Mouse (Mus musculus) limb, embryonic 10.5 days (tissue): Measurements from ENCODE around the gene Clmn. TPM values are rescaled to one million over a fixed set of nuclear protein-coding genes. Genes with fewer than 3 reads are reported as not detected.
"Not testable (repeated sequence)": the region's sequence is repeated elsewhere in the genome, so short reads cannot be mapped to it uniquely, and the experiment has no call there.

ENCODE experiments used
- DNase-seq: peaks from one replicate; pipeline ENCODE4 v3.0.0-alpha.2; 2017; ENCODE audit warnings: low spot score
- H3K27ac ChIP-seq: fragments of 300-500 bp; sonication (generic); 2 replicates; pipeline ENCODE4 v1.5.1; 2016; ENCODE audit warnings: mild to moderate bottlenecking
- H3K27me3 ChIP-seq: fragments of 300-500 bp; sonication (generic); 2 replicates; pipeline ENCODE4 v1.6.1; 2016; ENCODE audit warnings: low read depth, mild to moderate bottlenecking; ENCODE audit not compliant: poor library complexity, severe bottlenecking
- H3K36me3 ChIP-seq: fragments of 300-500 bp; sonication (generic); 2 replicates; pipeline ENCODE4 v1.6.1; 2016; ENCODE audit warnings: mild to moderate bottlenecking, moderate library complexity
- H3K4me1 ChIP-seq: fragments of 300-500 bp; sonication (generic); 2 replicates; pipeline ENCODE4 v1.6.1; 2016
- H3K4me3 ChIP-seq: fragments of 300-500 bp; sonication (generic); 2 replicates; pipeline ENCODE4 v1.5.1; 2016; ENCODE audit warnings: mild to moderate bottlenecking, moderate library complexity
- H3K9me3 ChIP-seq: fragments of 300-500 bp; sonication (generic); replicated peaks from 2 replicates; pipeline ENCODE4 v1.6.1; 2016; ENCODE audit warnings: mild to moderate bottlenecking
- WGBS: fragments of 180-500 bp; shearing (Covaris S2); methylation state at CpG from one replicate; pipeline ENCODE4 v1.1.7; 2016; 5-methylcytosine and 5-hydroxymethylcytosine counted together
- polyA plus RNA-seq: library from polyadenylated mRNA; unstranded; fragments of >200 nt; fragmentation: Nextera tagmentation; extraction: Ambion mirVana; gene quantifications from 2 replicates; pipeline ENCODE4 v1.2.1, GENCODE M21; 2016

Clmn gene
- polyA plus RNA-seq, 1 experiment from 2014 or later = 3.0 TPM

DNA sequence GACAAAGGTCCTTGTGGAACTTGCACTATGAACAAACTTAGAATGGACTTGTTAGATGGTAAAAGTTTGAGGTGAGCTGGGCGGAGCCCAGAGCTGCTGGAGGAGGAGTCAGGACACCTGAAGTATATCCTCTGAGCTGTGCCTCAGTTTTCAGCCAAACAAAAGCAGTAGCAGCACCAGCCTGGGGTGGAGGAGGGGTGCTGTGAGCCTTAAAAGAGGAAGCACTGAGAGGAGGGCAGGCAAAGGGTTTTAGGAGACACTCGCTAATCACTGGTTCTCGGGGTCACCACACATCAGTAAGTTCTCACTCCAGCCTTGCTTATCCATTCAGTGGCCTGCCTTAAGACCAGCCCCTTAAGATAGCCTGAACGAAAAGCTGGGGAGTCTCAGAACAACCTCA is 30.1 kb downstream of the Clmn start:
- WGBS = 54% methylated on average over 4 of the region's 4 CpGs
- Histone ChIP-seq H3K4me1 (peaks cover 40% of the 10 kb centered on the region), H3K36me3 (no peaks in the 10 kb centered on the region), H3K9me3 (no peaks in the 10 kb centered on the region), H3K4me3 (no peak overlapping the region), H3K27ac (no peak overlapping the region), H3K27me3 (no peaks in the 10 kb centered on the region)
- DNase-seq = no peak

DNA sequence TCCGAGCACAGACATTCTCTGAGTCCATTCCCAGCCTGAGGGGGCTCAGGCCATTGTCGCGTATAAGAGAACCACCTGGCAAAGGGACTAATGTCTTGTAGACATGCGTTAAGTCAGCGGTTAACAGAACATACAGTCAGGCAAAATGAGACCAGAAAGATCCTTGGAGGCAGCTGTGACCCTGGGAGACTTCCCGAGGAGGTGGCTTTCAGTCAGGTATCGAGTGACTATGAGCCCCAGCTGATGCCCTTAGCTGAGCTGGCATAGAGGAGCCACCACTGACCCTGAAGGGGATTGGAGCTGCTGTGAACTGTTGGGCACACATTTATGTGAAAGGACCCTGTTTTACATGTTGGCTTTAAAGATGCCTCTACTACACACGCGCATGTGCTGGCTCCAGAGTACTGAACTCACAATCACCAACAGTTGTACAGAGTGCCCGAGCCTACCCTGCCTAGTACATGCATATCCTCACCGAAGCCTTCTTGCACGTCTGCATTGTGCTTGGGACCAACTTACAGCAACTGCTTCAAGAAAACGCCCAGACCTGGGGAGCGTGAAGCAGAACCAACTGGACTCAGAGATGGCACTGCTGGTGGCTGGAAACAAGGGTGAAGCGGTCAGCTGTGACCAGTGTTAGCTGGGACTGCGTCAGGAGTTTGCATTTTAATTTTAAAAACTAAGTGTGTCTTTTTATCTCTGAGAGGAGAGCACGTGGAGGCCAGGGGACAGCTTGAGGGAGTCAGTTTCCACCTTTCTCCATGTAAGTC is 34.0 kb downstream of the Clmn start:
- Histone ChIP-seq H3K27ac (no peak overlapping the region), H3K27me3 (no peaks in the 10 kb centered on the region), H3K36me3 (no peaks in the 10 kb centered on the region), H3K9me3 (no peaks in the 10 kb centered on the region), H3K4me3 (no peak overlapping the region), H3K4me1 (peaks cover 43% of the 10 kb centered on the region)
- no peak for DNase-seq
- WGBS = 82% methylated on average over 17 of the region's 17 CpGs

DNA sequence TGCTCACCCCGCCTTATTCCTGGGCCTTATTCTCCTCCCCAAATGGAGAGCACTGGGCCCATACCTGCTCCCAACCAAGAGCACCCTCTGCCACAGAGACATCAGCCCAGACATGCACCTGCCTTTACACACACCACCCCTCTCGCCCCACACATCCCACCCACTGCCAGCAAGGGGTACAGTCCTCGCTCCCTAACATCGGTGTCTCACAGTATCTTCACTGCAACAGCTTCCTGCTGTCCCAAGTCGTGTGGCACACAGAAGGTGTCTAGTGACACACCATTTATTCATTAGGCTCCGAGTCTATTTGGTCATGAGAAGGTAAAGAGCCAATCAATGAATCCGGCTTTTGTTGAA is 34.6 kb downstream of the Clmn start:
- 84% methylated on average over 7 of the region's 7 CpGs for WGBS
- Histone ChIP-seq H3K4me1 (peaks cover 43% of the 10 kb centered on the region), H3K9me3 (no peaks in the 10 kb centered on the region), H3K36me3 (no peaks in the 10 kb centered on the region), H3K27ac (0 out of 2 replicates have a peak overlapping the region, but pooled peaks have one; percentile 12), H3K27me3 (no peaks in the 10 kb centered on the region), H3K4me3 (no peak overlapping the region)
- DNase-seq = no peak

DNA sequence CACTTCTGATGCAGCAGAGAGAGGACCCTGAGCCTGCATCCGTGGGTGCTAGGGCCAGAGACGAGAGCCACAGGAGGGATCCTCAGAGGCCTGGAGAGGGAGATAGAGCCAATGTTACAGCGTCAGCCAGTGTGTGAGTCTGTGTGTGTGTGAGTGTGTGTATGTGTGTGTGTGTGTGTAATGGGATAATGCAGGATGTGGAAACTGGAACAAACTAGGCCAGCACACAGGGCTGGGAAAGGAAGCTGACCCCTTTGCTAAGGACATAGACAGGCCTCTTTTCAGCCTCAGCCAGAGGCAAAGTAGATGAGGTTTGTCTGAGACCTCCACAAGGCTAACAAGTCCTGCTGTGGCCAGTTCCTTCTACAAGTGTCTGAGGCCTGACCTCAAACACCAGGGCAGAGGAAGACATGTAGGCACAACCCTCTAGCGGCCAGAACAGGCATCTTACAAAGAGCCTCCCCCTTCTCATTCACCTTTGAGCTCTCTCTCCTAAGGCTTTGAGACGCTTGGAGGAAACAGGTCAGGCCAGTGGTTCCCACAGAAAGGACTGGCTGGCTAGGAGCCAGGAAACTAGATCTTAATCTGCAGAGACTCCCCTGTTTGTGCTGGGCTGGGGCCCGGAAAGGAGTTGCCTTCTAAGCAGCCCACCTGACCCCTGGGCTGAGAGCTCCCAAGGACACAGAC is 35.1 kb downstream of the Clmn start:
- no peak for DNase-seq

DNA sequence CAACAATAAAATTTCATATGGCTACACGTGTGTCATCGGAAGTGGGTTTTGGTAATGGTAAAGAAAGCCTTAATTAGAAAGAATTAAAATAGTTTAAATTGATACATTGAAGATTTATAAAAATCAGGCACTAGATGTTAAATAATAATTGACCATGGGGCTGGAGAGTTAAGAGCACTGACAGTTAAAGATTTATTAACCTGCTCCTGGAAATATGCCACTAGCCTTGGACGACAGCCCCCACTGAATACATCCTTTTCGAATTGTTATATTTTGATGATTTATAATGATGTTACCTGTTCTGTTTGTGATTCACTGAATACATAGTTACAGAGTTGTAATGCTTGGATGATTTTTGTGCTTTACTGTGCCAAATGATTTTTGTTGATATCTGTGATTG is 35.9 kb downstream of the Clmn start:
- H3K27ac ChIP-seq, H3K4me3 ChIP-seq, DNase-seq, H3K27me3 ChIP-seq, H3K36me3 ChIP-seq, H3K9me3 ChIP-seq: not testable (repeated sequence)
- WGBS = 88% methylated on average over 4 of the region's 4 CpGs
- peaks cover 46% of the 10 kb centered on the region for H3K4me1 ChIP-seq

More for the DNA sequence above, 35.1 kb downstream of the Clmn start:
- peak overlapping the region; percentile 46 for H3K27ac ChIP-seq
- peaks cover 40% of the 10 kb centered on the region for H3K4me1 ChIP-seq
- H3K4me3 ChIP-seq = no peak overlapping the region
- H3K27me3 ChIP-seq = no peaks in the 10 kb centered on the region
- no peaks in the 10 kb centered on the region for H3K9me3 ChIP-seq
- 44% methylated on average over 6 of the region's 6 CpGs for WGBS
- no peaks in the 10 kb centered on the region for H3K36me3 ChIP-seq

DNA sequence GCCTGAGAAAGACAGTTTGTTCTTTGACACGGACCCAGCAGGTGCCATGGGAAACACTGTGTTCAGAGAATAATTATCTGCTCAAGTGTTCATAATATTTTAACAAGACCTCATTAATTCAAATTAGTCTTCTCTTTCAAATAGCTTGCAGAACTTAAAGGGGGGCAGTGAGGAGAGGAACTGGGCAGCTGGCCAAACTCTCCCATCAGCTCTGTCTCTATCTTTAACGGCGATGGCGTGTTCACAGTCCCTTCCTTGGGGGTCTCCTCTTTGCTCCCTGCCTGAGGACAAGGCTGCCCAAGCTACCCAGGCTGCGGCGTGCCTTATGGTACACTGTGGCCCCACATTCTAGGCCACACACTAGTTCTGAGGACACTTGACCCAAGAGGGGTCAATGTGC is 37.2 kb downstream of the Clmn start:
- 94% methylated on average over 6 of the region's 6 CpGs for WGBS
- H3K27ac ChIP-seq = no peak overlapping the region
- H3K4me1 ChIP-seq = peaks cover 52% of the 10 kb centered on the region
- 0 out of 2 replicates have a peak, but pooled peaks cover 5% of the 10 kb centered on the region for H3K27me3 ChIP-seq
- no peaks in the 10 kb centered on the region for H3K9me3 ChIP-seq
- no peak for DNase-seq
- no peaks in the 10 kb centered on the region for H3K36me3 ChIP-seq
- H3K4me3 ChIP-seq = no peak overlapping the region

DNA sequence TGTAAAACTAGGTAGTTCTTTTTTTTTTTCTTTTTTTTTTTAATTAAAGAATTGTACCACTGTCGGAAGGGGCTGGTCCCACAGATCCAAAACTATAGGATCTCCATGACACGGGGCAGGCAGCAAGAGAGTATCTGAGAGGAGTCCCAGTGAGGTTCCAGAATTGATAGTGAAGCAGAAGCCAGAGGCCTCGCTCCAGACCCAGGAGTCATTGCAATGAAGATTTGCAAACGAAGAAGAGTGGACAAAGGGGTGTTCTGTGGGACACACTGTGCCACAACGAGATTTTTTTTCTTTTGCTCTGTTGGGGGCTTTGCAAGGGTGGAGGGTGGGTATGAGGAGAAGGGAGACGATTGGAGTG is 40.0 kb downstream of the Clmn start:
- H3K27ac ChIP-seq = no peak overlapping the region
- no peaks in the 10 kb centered on the region for H3K9me3 ChIP-seq
- no peak for DNase-seq
- 79% methylated on average over 6 of the region's 6 CpGs for WGBS
- H3K4me3 ChIP-seq = no peak overlapping the region
- H3K4me1 ChIP-seq = peaks cover 66% of the 10 kb centered on the region
- 0 out of 2 replicates have a peak, but pooled peaks cover 5% of the 10 kb centered on the region for H3K27me3 ChIP-seq
- H3K36me3 ChIP-seq = no peaks in the 10 kb centered on the region

DNA sequence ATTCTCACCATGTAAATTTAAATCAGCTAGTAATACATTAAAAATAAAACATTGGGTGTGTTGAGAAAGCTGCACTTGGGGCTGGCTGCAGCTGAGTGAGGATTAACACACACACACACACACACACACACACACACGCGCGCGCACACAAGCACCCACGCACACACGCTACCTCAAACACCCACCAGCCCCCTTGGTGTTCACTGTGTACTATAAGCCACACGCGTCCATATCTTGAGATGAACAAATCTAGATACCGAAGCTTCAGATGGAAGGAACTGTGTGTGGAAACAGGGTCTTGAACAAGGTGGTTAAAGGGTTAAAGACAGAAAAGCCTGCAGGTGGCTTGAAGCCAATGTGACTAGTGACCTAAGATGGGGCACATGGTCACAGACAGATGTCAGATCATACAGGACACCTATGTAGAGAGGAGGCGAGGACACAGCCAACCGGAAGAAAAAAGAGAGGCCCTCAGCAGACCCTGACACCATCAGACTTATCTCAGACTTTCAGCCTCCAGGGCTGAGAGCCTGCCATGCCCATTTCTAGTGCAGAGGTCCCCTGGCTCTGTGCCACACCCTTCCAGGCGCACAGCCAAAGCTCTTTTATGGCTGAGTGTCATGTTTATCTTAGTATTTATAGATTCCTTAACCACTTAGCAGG is 40.5 kb downstream of the Clmn start:
- peaks cover 66% of the 10 kb centered on the region for H3K4me1 ChIP-seq

DNA sequence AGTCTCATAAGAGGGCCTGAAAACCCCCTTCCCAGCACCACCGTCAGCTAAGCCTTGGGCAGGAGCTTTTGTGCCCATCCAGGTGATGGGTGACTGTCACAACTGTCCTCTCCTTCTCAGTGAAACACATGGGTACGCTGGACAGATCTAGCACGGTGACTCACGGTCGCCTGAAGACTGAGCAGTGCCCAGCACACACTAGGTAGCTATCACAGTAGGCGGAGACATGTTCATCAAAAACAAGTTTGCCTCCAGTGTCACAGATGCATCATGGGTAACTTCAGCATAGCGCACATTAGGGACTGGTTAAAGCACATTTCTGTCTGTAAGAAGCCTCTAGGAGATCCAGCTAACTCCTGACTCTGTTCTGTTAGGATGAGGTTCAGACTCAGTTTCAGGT is 41.2 kb downstream of the Clmn start:
- no peak for DNase-seq
- Histone ChIP-seq H3K9me3 (no peaks in the 10 kb centered on the region), H3K27me3 (0 out of 2 replicates have a peak, but pooled peaks cover 5% of the 10 kb centered on the region), H3K36me3 (no peaks in the 10 kb centered on the region), H3K27ac (no peak overlapping the region; the same call in 1 of the 2 replicates), H3K4me3 (no peak overlapping the region), H3K4me1 (peaks cover 72% of the 10 kb centered on the region)
- WGBS = 96% methylated on average over 7 of the region's 7 CpGs

More for the DNA sequence above, 40.5 kb downstream of the Clmn start:
- no peak for DNase-seq
- no peaks in the 10 kb centered on the region for H3K36me3 ChIP-seq
- H3K27ac ChIP-seq = no peak overlapping the region
- H3K9me3 ChIP-seq = no peaks in the 10 kb centered on the region
- H3K27me3 ChIP-seq = 0 out of 2 replicates have a peak, but pooled peaks cover 5% of the 10 kb centered on the region
- H3K4me3 ChIP-seq = no peak overlapping the region
- WGBS = 87% methylated on average over 12 of the region's 12 CpGs

DNA sequence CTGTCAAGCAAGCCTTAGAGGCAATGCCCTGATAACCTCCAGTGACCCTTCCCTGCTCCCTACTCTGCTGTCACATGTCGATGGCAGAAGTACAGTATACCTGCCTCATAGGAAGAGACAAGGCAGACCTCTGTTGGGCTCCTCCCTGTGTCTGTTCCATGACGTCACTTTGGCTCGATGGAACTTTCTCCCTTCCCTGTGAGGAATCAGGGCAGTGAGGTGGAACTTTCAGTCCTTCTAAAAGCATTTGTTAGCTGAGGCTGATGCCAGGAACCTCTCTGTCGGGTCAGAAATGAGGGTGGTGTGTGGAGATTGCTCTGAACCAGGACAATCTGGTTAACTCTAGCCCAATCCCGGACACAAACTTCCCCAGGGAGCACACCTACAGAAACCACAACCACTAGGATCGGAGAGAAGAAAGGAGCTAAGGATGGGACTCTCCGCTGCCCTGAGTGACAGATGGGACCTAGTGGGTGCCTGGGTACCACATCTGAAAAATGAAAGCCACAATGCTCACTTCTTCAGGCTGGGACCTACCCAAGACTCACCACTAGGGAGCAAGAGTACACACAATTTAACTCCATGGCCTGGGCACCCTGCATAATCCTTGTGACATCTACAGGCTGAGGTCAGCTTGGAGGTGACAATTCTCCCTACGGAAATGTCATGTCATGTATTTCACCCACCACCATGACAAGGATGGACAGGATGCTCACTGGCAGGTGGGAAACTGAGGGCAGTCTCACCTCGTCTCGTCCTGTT is 41.9 kb downstream of the Clmn start:
- H3K27ac ChIP-seq = no peak overlapping the region; the same call in 1 of the 2 replicates
- 84% methylated on average over 10 of the region's 10 CpGs for WGBS

DNA sequence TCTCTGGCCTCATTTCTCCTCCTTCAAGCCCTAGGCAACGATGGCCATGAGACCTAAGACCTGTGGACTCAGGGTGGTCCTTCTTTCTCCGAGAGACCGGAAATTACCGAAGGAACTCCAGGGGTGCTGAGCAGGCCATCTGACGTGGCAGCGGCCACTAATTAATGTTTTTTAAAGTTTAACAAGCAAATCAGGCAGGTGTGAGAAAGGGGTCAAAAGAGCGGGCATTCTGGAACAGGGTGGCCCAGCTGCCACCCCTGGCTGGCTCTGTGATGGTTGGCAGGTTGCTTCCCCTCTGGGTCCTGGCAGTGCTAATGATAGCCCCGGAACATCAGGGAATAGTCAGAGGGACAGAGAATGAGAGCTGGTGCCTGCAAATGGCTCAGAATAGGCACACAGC is 42.7 kb downstream of the Clmn start:
- Histone ChIP-seq H3K9me3 (no peaks in the 10 kb centered on the region), H3K27ac (peak overlapping the region; percentile 53; the same call in 1 of the 2 replicates), H3K4me1 (peaks cover 79% of the 10 kb centered on the region), H3K4me3 (no peak overlapping the region), H3K36me3 (no peaks in the 10 kb centered on the region), H3K27me3 (0 out of 2 replicates have a peak, but pooled peaks cover 16% of the 10 kb centered on the region)
- DNase-seq = no peak
- 53% methylated on average over 8 of the region's 8 CpGs for WGBS

More for the DNA sequence above, 41.9 kb downstream of the Clmn start:
- Histone ChIP-seq H3K27me3 (0 out of 2 replicates have a peak, but pooled peaks cover 12% of the 10 kb centered on the region), H3K4me3 (no peak overlapping the region), H3K4me1 (peaks cover 76% of the 10 kb centered on the region), H3K36me3 (no peaks in the 10 kb centered on the region), H3K9me3 (no peaks in the 10 kb centered on the region)
- DNase-seq = no peak

DNA sequence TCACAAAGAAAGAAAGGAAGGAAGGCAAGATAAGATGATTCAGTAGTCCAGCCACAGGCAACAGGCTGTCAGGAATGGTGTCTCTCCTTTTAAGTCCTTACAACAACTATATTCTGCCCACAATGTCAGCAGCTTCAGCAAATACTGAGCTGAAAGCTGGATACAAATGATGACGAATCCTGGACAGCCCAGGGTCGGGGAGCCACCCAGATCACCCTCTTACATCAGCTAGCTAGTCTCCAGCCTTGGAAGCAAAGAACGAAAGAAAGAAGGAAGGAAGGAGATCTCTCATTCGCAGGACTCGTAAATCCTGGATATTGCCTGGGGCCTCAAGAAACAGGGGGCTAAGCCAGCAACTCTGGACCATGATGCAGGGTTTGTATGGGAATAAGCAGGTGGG is 44.8 kb downstream of the Clmn start:
- no peak overlapping the region for H3K4me3 ChIP-seq
- peaks cover 24% of the 10 kb centered on the region; the same call in 1 of the 2 replicates for H3K27me3 ChIP-seq
- H3K36me3 ChIP-seq = no peaks in the 10 kb centered on the region
- 75% methylated on average over 5 of the region's 5 CpGs for WGBS
- peaks cover 83% of the 10 kb centered on the region for H3K4me1 ChIP-seq
- no peak for DNase-seq
- peak overlapping the region; percentile 65 for H3K27ac ChIP-seq
- no peaks in the 10 kb centered on the region for H3K9me3 ChIP-seq
